Mouse (Mus musculus) megakaryocyte-erythroid progenitor cell, adult 5-6 weeks (primary cell): ENCODE results near the gene 4930558K02Rik. TPM values are rescaled to one million over a fixed set of nuclear protein-coding genes. Genes with fewer than 3 reads are reported as not detected.

Experiments
- ATAC-seq: replicated peaks from 2 replicates; pipeline ENCODE4 v1.8.0; 2016; ENCODE audit warnings: mild to moderate bottlenecking, inconsistent platforms; ENCODE audit not compliant: severe bottlenecking, poor library complexity, low FRiP score, low TSS enrichment
- total RNA-seq, 2 experiments: library from RNA; stranded (forward) in 1 of 2; stranded (reverse) in 1 of 2; fragments of 200-1000, 215-1000 nt in 1 of 2; fragments of >200 nt in 1 of 2; fragmentation: Nextera tagmentation in 1 of 2; gene quantifications; 2 replicates each; pipeline ENCODE4 v1.2.3; 2014 to 2017

Gene 4930558K02Rik
- total RNA-seq, 2 experiments from 2014 or later = 1.3 TPM; not detected in 1

DNA sequence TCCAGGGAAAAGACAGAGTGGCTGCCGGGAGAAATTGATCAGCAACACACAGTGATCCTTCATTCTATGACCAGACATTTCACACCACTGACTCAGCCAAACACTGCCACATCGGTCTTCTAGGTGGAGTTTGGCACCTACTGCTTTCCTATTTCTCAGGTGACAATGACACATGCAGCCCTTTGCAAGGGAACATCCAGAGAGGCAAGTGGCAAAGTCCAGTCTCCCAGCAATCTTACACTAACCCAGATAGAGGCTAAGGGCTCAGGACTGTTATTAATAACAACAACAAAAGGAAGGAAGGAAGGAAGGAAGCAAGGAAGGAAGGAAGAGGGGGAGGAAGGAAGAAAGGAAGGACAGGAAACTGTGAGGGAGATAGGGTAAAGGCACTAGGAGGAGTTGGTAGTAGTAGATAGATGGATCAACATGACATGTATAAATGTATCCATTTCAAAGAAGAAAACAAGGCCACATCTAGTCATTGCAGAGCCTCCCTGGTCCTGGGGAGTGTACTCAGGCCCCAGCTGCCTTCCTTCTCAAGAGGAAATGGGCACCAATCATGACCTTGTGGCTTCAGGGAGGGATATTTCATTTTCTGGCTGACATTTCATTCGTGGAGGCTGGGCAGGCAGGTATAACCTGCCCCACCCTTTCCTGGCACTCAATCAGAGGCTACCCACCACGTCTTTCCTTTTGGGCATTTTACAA is 66.3 kb downstream of the 4930558K02Rik start:
- ATAC-seq = no peak

DNA sequence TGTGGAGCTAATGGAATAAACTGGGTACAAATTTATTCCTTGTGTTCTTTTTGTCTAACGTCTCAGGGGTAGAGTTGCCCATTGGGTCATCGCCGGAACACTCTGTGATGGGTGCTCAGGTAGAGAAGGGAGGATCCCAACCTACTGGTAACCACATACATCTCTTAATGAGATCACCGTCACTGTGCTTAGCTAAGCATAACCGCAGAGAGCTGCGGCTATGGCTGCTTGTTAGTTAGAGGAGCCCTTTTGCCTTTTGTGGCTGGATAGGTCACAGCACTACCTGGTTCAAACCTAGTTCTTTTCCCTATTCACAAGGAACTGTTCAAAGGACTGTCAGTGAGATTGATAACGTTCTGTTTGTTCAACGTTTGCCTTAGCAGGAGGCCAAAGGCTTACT is 70.4 kb downstream of the 4930558K02Rik start:
- ATAC-seq = no peak

DNA sequence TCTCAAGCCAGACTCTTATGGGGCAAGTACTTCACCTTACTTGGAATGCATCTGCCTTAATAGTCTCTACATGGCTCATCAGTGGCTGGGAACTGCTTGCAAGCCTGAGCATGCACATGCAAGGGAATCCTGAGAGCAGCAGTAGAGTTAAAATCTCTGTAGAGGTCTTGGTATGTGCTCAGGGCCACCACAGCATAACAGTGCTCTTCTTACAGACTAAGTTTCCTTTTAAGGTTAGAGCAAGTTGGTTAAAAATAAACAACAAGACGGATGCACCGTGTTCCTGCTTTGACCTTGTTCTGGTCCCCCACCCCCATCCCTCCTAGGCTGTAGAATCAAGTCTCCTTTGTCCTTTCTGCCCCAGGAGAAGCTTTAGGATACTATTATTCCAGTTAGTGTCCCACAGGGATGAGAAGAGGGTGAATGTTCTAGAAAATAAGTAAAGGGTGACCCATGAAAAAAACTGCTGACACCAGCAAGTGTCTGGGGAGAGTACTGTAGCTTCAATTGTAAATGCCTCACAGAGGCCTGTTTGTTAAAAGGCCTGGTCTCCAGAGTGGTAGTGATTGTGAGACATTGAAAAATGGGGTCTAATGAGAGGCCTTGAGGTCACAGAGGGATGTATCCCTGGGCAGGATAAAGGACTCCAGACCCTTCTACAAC is 71.5 kb downstream of the 4930558K02Rik start:
- no peak for ATAC-seq

DNA sequence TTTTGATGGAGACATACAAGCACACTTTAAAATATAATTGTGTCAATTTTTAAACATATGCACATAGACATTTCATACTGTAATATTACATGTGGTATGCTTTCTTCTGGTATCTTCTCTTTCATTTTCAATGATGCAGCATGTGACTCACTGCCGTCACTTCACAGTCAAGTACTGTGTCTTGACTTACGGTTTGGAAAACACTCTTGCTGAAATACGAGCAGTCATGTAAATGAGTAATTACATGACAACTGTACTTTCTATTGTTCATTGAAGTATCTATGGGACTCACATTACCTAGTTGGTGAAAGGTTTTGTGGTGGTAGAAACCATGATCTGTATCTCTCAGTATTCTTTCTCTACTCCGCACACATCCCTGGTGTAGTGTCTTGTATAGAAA is 72.3 kb downstream of the 4930558K02Rik start:
- no peak for ATAC-seq

DNA sequence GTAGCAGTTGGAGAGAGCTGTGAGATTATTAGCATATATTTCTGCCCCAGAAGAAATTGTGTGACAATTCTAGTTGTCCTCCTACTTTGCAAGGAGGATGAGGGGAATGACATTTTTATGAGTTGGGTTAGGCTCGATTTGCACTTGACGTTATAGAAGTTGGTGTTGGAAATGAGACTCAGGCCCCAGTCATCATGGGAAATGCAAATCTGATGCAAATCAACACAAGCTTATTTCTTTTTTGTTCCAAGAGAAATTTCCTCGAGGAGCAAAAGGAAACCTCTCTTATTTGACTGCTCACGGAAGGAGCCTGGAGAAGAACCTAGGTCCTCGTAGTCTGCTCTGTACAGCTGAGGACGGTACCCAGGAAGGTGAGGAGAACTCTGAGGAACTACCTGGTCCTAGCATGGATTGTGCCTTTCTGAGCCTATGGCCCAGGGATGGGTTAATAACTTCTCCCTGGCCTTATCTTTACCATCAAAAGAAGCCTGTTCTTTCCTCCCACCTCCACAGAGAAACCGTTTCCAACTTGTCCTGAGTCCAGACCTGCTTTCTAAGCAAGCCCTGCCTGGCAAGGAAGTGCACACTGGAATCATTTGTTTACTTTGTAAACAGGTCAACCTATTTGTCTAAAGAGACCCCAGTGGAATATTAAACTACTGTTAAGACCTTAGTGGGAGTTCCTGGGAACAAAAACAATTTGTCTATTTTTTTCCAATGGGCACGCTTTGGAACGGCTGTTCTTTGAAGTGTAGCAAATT is 76.6 kb downstream of the 4930558K02Rik start:
- no peak for ATAC-seq

DNA sequence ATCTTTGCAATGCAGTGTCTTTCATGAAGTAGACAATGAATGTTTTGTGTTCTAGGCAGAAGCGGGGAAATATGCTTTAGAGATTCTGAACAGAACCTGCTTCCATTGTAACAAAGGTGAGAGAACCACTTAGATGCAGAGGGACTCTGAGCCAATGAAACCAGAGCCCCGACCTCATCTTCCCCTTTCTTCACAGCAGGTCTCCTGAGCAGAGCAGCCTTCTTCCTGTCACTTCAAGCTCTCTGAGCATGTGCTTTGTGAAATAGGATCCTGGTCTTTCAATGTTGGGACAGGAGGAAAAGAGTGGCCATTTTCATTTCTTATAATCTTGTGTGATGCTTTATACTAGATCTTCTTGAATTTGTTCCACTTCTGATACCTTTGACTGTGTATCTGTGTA is 79.3 kb downstream of the 4930558K02Rik start:
- no peak for ATAC-seq

DNA sequence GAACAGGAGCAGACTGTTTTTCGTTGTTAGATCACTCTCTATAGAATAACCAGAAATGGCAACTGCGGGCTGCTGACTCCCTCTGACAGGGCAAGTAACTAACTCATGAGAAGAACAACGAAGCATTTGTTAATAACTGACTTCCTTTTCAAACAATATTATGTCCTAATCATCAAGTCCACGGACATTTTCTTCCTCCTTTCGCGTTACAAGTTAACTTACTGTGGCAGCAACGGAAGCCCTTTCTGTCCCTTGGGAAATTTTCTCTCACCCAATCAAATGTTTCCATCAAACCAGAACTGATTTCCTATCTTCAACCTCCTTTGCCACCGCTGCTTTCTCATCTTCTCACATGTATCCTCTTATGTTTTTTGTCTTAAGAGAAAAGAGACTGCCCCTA is 82.2 kb downstream of the 4930558K02Rik start:
- no peak for ATAC-seq

DNA sequence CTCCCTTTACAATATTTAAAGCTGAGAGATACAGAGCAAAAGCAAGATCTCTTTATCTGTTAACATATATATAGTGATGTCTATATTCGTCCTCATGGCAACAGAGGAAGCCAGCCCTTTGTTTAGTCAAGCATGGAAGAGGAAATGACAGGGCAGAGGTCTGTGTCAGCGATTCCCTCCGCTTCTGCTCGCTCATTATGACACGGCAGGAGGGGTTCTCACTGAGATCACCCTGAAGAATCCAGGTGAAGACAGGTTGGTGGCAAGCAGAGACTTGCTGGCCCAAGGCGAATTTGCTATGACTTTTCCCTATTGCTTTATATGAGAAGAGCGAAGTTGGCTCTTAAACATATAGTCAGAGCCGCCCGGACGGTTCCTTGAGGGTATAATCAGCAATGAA is 83.3 kb downstream of the 4930558K02Rik start:
- no peak for ATAC-seq

DNA sequence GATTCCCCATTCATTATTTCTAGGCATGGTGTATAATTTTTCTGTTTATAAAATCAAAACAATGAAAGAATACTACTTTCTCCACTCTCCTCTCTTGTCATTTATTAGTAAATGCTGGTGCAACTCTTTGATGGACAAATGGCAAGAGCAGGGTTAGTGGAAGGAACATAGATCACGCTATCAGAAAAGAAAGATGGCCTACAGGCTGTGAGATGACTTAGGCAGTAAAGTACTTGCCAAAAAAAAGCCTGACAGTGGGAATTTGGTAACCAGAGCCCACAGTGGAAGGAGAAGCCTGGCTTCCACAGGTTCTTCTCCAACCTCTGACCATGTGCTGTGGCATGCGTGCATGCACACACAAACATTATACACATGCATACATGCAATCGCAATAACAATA is 84.4 kb downstream of the 4930558K02Rik start:
- ATAC-seq = no peak

DNA sequence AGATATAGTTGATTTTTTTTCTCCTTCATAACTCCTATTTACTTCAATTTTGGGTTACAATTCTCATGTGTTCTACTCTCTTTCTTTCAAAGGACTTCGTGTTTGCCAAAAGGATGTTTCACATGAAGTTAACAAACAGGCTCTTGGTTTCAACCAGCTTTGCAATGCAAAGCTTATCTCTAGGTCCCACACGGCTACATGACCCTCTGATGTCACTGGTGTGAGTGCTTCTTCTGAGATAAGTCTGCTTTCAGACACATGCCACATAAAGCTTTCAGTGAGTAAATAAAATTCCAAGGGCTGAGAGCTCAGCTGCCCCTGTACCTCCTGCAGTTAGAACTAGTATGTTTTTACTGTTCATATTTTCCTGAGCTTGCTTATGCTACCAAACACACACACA is 84.9 kb downstream of the 4930558K02Rik start:
- ATAC-seq = peak; percentile 99

DNA sequence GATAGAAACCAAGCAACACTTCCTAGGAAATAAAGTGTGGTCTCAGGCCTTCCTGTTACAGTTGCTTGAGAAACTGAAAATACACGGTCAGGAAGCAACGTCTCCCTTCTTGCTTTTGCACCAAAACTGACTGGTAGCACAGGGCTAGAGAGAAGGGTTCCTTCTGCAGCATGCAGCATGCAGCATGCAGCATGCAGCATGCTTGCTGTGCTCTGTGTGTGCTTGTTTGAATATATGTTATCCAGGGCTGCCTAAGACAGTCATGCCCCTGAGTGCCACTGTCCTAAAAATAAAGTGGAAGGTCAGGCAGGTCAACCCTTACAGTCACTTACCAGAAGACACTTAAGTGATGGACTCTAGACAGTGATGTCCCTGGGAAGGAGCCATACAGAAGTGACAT is 85.3 kb downstream of the 4930558K02Rik start:
- peak; percentile 62 for ATAC-seq

Other genes with a start within 250 kb of the 4930558K02Rik start
- gene Fasl, start 191.1 kb downstream of the 4930558K02Rik start, total RNA-seq (2014; fragmentation: Nextera tagmentation) = not detected in 2 replicates
- gene Fasl, start 191.1 kb downstream of the 4930558K02Rik start, total RNA-seq (2017) = 3.2 TPM in 1 of 2 replicates, not detected in the other
- gene Suco, start 103.0 kb downstream of the 4930558K02Rik start, total RNA-seq (2014; fragmentation: Nextera tagmentation) = 18.0 and 26.5 TPM in 2 replicates
- gene Suco, start 103.0 kb downstream of the 4930558K02Rik start, total RNA-seq (2017) = 46.6 and 125 TPM in 2 replicates
- gene Pigc, start 10.4 kb downstream of the 4930558K02Rik start, total RNA-seq (2014; fragmentation: Nextera tagmentation) = 4.2 and 9.1 TPM in 2 replicates
- gene Pigc, start 10.4 kb downstream of the 4930558K02Rik start, total RNA-seq (2017) = 10.6 and 12.2 TPM in 2 replicates